Mouse (Mus musculus) heart, embryonic 16.5 days (tissue): ENCODE results near the gene Txndc5. TPM values are rescaled to one million over a fixed set of nuclear protein-coding genes. Genes with fewer than 3 reads are reported as not detected.

Experiments
- ATAC-seq: fragments of 200-750 bp; cut with Nextera tagmentation; replicated peaks from 2 replicates; pipeline ENCODE4 v1.8.0; 2017; ENCODE audit warnings: moderate number of reproducible peaks; ENCODE audit not compliant: insufficient read depth, low FRiP score; ENCODE audit errors: extremely low read depth
- H3K27ac ChIP-seq: fragments of 300-500 bp; sonication (generic); 2 replicates; pipeline ENCODE4 v1.5.1; 2014; ENCODE audit warnings: mild to moderate bottlenecking, low read length, control low read depth, moderate library complexity
- H3K27me3 ChIP-seq: fragments of 300-500 bp; sonication (generic); 2 replicates; pipeline ENCODE4 v1.6.1; 2014; ENCODE audit warnings: low read length, mixed read lengths; ENCODE audit not compliant: control insufficient read depth, insufficient read depth
- H3K36me3 ChIP-seq: fragments of 300-500 bp; sonication (generic); 2 replicates; pipeline ENCODE4 v1.6.1; 2014; ENCODE audit not compliant: control insufficient read depth, insufficient read depth
- H3K4me1 ChIP-seq: fragments of 300-500 bp; sonication (generic); 2 replicates; pipeline ENCODE4 v1.6.1; 2014; ENCODE audit warnings: low read length, mixed read lengths; ENCODE audit not compliant: control insufficient read depth, insufficient read depth
- H3K4me2 ChIP-seq: fragments of 300-500 bp; sonication (generic); 2 replicates; pipeline ENCODE4 v1.6.1; 2014; ENCODE audit warnings: low read depth, mild to moderate bottlenecking, control low read depth, low read length
- H3K4me3 ChIP-seq: fragments of 300-500 bp; sonication (generic); 2 replicates; pipeline ENCODE4 v1.5.1; 2014; ENCODE audit warnings: mild to moderate bottlenecking, control low read depth, low read length
- H3K9ac ChIP-seq: fragments of 300-500 bp; sonication (generic); 2 replicates; pipeline ENCODE4 v1.6.1; 2014; ENCODE audit warnings: low read length, control low read depth
- H3K9me3 ChIP-seq: fragments of 300-500 bp; sonication (generic); replicated peaks from 2 replicates; pipeline ENCODE4 v1.6.1; 2016; ENCODE audit warnings: low read length; ENCODE audit not compliant: control insufficient read depth
- WGBS: fragments of 180-500 bp; shearing (Covaris S2); extraction: QIAGEN DNeasy Blood & Tissue Kit; methylation state at CpG from one replicate; pipeline ENCODE4 v1.1.7; 2014; 5-methylcytosine and 5-hydroxymethylcytosine counted together
- polyA plus RNA-seq: library from polyadenylated mRNA; unstranded; fragments of >200 nt; fragmentation: Nextera tagmentation; extraction: Ambion mirVana; gene quantifications from 2 replicates; pipeline ENCODE4 v1.2.1, GENCODE M21; 2015

The Txndc5 gene
- polyA plus RNA-seq, 1 experiment from 2014 or later, result 164 TPM

DNA sequence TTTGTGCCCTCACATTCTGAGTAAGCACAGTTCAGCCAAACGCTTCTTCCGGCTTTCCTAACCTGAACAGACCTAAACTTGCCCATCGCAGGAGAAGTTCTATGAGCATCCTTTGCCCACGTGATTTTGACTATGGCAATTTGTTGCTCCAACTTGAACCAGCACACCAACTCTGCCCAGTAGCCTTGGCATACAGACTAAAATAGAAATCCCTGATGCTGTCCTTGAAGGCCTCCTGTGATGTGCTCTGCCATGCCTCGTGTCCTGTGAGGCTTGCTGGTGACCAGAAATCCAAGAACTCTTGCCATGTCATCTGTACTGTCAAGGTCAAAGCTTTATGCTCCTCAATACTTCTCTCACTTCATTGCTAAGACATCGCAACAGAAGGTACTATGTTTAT is 952 bp upstream of the Txndc5 start:
- H3K4me1 ChIP-seq, result peaks cover 28% of the 10 kb centered on the region
- no peak overlapping the region for H3K4me3 ChIP-seq
- H3K27ac ChIP-seq, result no peak overlapping the region
- H3K36me3 ChIP-seq, result no peaks in the 10 kb centered on the region
- H3K4me2 ChIP-seq, result no peak overlapping the region
- H3K9ac ChIP-seq, result no peak overlapping the region
- H3K9me3 ChIP-seq, result no peaks in the 10 kb centered on the region
- ATAC-seq, result no peak
- WGBS, result 88% methylated on average over 6 of the region's 6 CpGs
- no peaks in the 10 kb centered on the region; the same call in 1 of the 2 replicates for H3K27me3 ChIP-seq

GRCm38 (mm10) chr13:38527797-38528650 is 600 bp downstream of the Txndc5 start:
- H3K27ac ChIP-seq, result peak overlapping the region; percentile 91
- H3K9ac ChIP-seq, result peak overlapping the region; percentile 90
- peak; percentile 92 for ATAC-seq
- H3K9me3 ChIP-seq, result no peaks in the 10 kb centered on the region
- H3K4me2 ChIP-seq, result peak overlapping the region; percentile 79
- under 1% methylated on average over 87 of the region's 87 CpGs for WGBS
- H3K4me1 ChIP-seq, result peaks cover 28% of the 10 kb centered on the region
- H3K36me3 ChIP-seq, result 0 out of 2 replicates have a peak, but pooled peaks cover 4% of the 10 kb centered on the region
- peak overlapping the region; percentile 79 for H3K4me3 ChIP-seq
- H3K27me3 ChIP-seq, result no peaks in the 10 kb centered on the region

DNA sequence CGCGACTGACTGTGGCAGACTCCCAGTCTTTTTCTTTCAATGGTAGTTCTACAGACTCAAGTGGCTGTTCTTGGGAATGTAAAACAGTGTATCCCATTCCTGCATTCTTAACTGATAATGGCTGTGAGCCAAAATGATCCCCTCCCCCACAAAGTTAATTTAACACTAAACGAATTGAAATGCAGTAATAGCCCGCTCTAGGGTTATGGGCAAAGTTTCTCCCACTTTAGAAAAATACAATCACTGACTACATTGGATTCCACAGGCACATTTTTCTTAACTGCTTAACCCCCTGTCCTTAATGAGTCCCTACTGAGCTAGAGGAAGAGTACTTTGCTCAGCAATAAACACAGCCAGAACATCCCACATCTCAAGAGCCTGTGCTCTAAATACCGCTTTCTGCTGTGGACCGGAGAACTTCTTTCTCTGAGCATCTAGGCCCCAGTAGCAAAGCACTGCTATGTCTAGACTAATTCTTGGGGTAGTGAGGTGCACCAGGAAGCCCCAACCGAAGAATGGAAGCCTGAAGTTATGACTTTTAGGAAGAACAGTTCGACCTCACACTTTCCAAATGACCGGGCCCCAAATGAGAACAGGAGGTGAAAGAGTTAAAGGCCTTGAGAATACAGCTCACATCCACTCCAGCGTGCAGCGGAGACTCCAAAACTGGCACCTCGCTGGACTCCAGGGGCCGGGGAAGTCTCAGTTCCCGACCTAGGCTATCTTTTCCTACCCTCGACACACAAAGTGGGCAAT is 1.4 kb downstream of the Txndc5 start:
- H3K4me1 ChIP-seq, result peaks cover 28% of the 10 kb centered on the region
- H3K9me3 ChIP-seq, result no peaks in the 10 kb centered on the region
- H3K27ac ChIP-seq, result peak overlapping the region; percentile 91
- 5% methylated on average over 15 of the region's 15 CpGs for WGBS
- peak; percentile 5; the same call in 1 of the 2 replicates for ATAC-seq
- peak overlapping the region; percentile 90 for H3K9ac ChIP-seq
- peak overlapping the region; percentile 79 for H3K4me2 ChIP-seq
- H3K4me3 ChIP-seq, result peak overlapping the region; percentile 79
- no peaks in the 10 kb centered on the region for H3K27me3 ChIP-seq
- 0 out of 2 replicates have a peak, but pooled peaks cover 7% of the 10 kb centered on the region for H3K36me3 ChIP-seq

DNA sequence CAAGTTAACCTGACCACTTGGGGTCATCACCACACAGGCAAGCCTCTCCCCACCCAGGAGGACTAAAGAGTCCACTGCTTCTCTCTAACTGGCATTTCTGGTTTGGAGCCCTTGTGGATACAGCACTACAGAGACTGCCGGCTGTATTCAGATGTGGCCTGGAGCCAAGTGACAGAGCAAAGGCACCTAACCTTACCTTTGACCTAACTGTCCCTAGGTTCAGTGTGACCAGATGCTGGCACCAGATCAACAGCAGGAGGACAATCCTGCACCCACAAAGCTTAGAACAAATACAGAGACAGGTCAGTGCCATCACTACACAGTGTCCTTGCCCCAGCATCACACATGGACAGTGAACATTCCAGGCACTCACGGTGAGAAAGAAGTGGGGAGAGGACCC is 2.5 kb downstream of the Txndc5 start:
- no peak for ATAC-seq
- Histone ChIP-seq H3K9me3 (no peaks in the 10 kb centered on the region), H3K36me3 (peaks cover 10% of the 10 kb centered on the region; the same call in 1 of the 2 replicates), H3K4me2 (peak overlapping the region; percentile 79), H3K27me3 (no peaks in the 10 kb centered on the region), H3K9ac (peak overlapping the region; percentile 11; the same call in 1 of the 2 replicates), H3K4me3 (peak overlapping the region; percentile 79), H3K27ac (no peak overlapping the region), H3K4me1 (peaks cover 28% of the 10 kb centered on the region)
- WGBS, result 55% methylated on average over 2 of the region's 2 CpGs

- 74% methylated on average over 3 of the region's 3 CpGs for WGBS
- Histone ChIP-seq H3K9me3 (no peaks in the 10 kb centered on the region), H3K36me3 (peaks cover 15% of the 10 kb centered on the region), H3K27me3 (no peaks in the 10 kb centered on the region), H3K27ac (0 out of 2 replicates have a peak overlapping the region, but pooled peaks have one; percentile 21), H3K9ac (no peak overlapping the region), H3K4me3 (no peak overlapping the region; the same call in 1 of the 2 replicates), H3K4me2 (peak overlapping the region; percentile 23; the same call in 1 of the 2 replicates), H3K4me1 (peaks cover 28% of the 10 kb centered on the region)
- no peak for ATAC-seq
Measured at GRCm38 (mm10) chr13:38525261-38525660, 3.4 kb downstream of the Txndc5 start.

GRCm38 (mm10) chr13:38523231-38523630 is 5.4 kb downstream of the Txndc5 start:
- Histone ChIP-seq H3K27ac (no peak overlapping the region), H3K27me3 (no peaks in the 10 kb centered on the region), H3K9me3 (no peaks in the 10 kb centered on the region), H3K4me3 (no peak overlapping the region), H3K4me1 (peaks cover 23% of the 10 kb centered on the region), H3K9ac (no peak overlapping the region), H3K36me3 (peaks cover 22% of the 10 kb centered on the region), H3K4me2 (no peak overlapping the region)
- ATAC-seq, result no peak
- WGBS, result 88% methylated on average over 11 of the region's 11 CpGs

DNA sequence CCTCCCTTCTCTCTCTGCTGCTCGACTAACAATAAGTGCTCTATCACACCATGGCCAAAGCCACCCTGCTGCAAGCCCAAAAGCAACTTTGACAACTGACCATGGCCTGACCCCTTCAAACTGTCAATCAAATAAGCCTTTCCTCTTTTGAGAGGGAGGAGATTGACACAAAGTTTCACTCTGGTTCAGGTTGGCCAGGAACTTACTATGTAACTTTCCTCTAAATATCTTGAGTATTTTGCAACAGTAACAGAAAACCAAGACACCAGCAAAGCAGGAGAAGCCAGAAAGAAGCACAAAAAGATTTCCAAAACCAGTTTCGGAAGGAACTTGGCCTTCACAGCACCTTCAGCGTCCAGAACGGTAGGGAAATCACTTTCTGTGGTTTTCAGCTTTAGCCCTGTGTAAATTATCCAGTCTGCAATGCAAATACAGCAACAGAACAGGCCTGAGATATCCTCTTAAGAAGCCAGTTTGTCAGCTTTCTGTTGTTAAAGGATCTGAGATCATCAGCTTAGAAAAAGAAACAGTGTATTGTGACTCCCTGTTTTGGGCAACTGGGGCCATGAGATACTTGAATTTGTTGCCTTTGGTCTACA is 6.5 kb downstream of the Txndc5 start:
- Histone ChIP-seq H3K4me2 (no peak overlapping the region), H3K4me1 (peaks cover 23% of the 10 kb centered on the region), H3K9ac (no peak overlapping the region), H3K36me3 (peaks cover 28% of the 10 kb centered on the region), H3K27ac (no peak overlapping the region), H3K4me3 (no peak overlapping the region), H3K9me3 (no peaks in the 10 kb centered on the region), H3K27me3 (no peaks in the 10 kb centered on the region)
- no peak for ATAC-seq
- 68% methylated on average over 4 of the region's 4 CpGs for WGBS

DNA sequence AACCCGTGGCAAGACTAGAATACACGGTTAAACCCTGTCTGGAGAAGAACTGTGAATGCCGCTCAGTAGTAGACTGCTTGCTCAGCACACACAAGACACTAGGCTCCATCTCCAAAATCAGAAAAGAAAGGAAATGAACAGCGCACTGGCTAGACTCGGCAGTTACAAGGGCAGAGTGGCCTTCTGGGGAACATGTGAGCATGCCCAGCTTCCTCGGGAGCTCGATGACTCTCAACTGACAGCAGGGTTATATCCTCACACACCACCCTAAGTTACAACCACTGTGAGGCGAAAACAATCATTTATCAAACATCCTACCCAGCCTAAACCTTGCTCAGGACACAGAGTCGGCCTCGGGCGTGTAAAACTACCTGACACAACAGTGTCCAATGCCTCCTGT is 8.3 kb downstream of the Txndc5 start:
- no peaks in the 10 kb centered on the region for H3K27me3 ChIP-seq
- peaks cover 7% of the 10 kb centered on the region for H3K4me1 ChIP-seq
- ATAC-seq, result no peak
- 90% methylated on average over 11 of the region's 11 CpGs for WGBS
- H3K27ac ChIP-seq, result no peak overlapping the region
- no peak overlapping the region for H3K4me3 ChIP-seq
- no peak overlapping the region for H3K9ac ChIP-seq
- H3K36me3 ChIP-seq, result peaks cover 40% of the 10 kb centered on the region
- no peaks in the 10 kb centered on the region for H3K9me3 ChIP-seq
- no peak overlapping the region for H3K4me2 ChIP-seq
